ENCODE assay signal across 28 mouse cellular contexts in genomic region chr12:16141193-16141592, GRCm38 (mm10).
DNase-seq lines count a peak whose midpoint lies in the region; ATAC-seq and TF ChIP-seq lines count a peak whose summit lies in the region.
"Had no signal": no experiment of that assay in that cellular context is flagged by ENCODE, and none has a peak within 500 bp of the region (broad histone marks: within the 10 kb centered on the region; RNA-seq: fewer than 3 reads in every experiment).

No protein-coding gene starts in this region.

- H3K36me3 ChIP-seq in heart, adult 2 months (ENCODE audit: control insufficient read depth, insufficient read depth, low read length): no peaks in the 10 kb centered on the region
- no peaks in the 10 kb centered on the region for H3K36me3 ChIP-seq in heart, embryonic 11.5 days (ENCODE audit: control insufficient read depth, insufficient read depth, low read length)
- H3K36me3 ChIP-seq: heart, embryonic 10.5 days; limb, embryonic 10.5 days; limb, embryonic 15.5 days; liver, embryonic 13.5 days had no signal

- 52% methylated on average over 4 of the region's 4 CpGs for WGBS in heart, adult 2 months
- WGBS in heart, embryonic 11.5 days (ENCODE audit: insufficient replicate concordance): 75% methylated on average over 4 of the region's 4 CpGs

- no peak for TF ChIP-seq EP300 in heart, adult 2 months (IDR thresholded peaks at IDR 0.05; ENCODE audit: insufficient read depth, low read depth, low read length)

- no peak for ATAC-seq in heart, embryonic 11.5 days (replicated peaks; ENCODE audit: insufficient number of reproducible peaks, low FRiP score, low TSS enrichment)
- ATAC-seq: activated CD4-positive, CD25-positive, alpha-beta regulatory T cell, adult 4 months; forebrain, embryonic 13.5 days; intestine, postnatal 0 days; lung, postnatal 0 days had no signal

- TF ChIP-seq CTCF in heart, adult 2 months (IDR thresholded peaks at IDR 0.05): no peak

- H3K27me3 ChIP-seq in heart, adult 2 months (ENCODE audit: control insufficient read depth, insufficient read depth, low read length): no peaks in the 10 kb centered on the region
- no peaks in the 10 kb centered on the region for H3K27me3 ChIP-seq in heart, embryonic 11.5 days (ENCODE audit: control insufficient read depth, insufficient read depth, low read length)
- H3K27me3 ChIP-seq: forebrain, embryonic 13.5 days; limb, embryonic 15.5 days; liver, embryonic 13.5 days had no signal

- no peak overlapping the region for H3K4me3 ChIP-seq in heart, adult 2 months
- H3K4me3 ChIP-seq in heart, embryonic 11.5 days (ENCODE audit: low read depth, low read length): no peak overlapping the region
- H3K4me3 ChIP-seq in brown adipose tissue, adult 24 weeks (ENCODE audit: insufficient read depth, low read depth, low read length): no peak overlapping the region
- H3K4me3 ChIP-seq: forebrain, embryonic 13.5 days; heart, embryonic 10.5 days; limb, embryonic 10.5 days; limb, embryonic 15.5 days; liver, embryonic 13.5 days had no signal

- no peak for DNase-seq in heart, adult 2 months
- DNase-seq in A20 (ENCODE audit: low read depth, low spot score): peak; percentile 57
- DNase-seq in layer of hippocampus, postnatal 36 days: peak; percentile 25 to 30
- DNase-seq in ovary, adult 18-20 months (ENCODE audit: low spot score): no peak
- DNase-seq in lung, postnatal 36 days: no peak
- DNase-seq: adrenal gland, adult 2 months; cerebellum, adult 11 months; cerebellum, adult 9-10 months; cerebellum, postnatal 36 days; heart, postnatal 36 days; kidney, adult 9 months; kidney, postnatal 10 days; liver, embryonic 13.5 days; lung, adult 18-20 months; midbrain, embryonic 14.5 days; retina, postnatal 1 day; spleen, adult 18-20 months had no signal

- intact Hi-C loops in heart, adult 2 months (cut with DNase I): loop anchor here (5.0 kb wide), 1 partner anchor 134 kb away; no protein-coding TSS in a partner anchor

- no peaks in the 10 kb centered on the region for H3K9me3 ChIP-seq in heart, embryonic 11.5 days (replicated peaks; ENCODE audit: control insufficient read depth, low read length)
- H3K9me3 ChIP-seq: forebrain, embryonic 13.5 days; heart, embryonic 10.5 days; limb, embryonic 10.5 days; limb, embryonic 15.5 days; liver, embryonic 13.5 days had no signal

- TF ChIP-seq POLR2A in heart, adult 2 months (IDR thresholded peaks at IDR 0.05; ENCODE audit: insufficient read depth, low read depth, low read length): no peak

- no peaks in the 10 kb centered on the region; the same call in 1 of the 2 replicates for H3K4me1 ChIP-seq in heart, adult 2 months (ENCODE audit: control insufficient read depth, insufficient read depth, low read length)
- H3K4me1 ChIP-seq in heart, embryonic 11.5 days (ENCODE audit: control insufficient read depth, insufficient read depth, low read length): peaks cover 2% of the 10 kb centered on the region; the same call in 1 of the 2 replicates
- peaks cover 12% of the 10 kb centered on the region; the same call in 1 of the 2 replicates for H3K4me1 ChIP-seq in brown adipose tissue, adult 24 weeks (ENCODE audit: control insufficient read depth, insufficient read depth, insufficient read length, low read length)
- H3K4me1 ChIP-seq: forebrain, embryonic 13.5 days; limb, embryonic 10.5 days had no signal

- no peak overlapping the region for H3K4me2 ChIP-seq in heart, embryonic 11.5 days
- H3K4me2 ChIP-seq: forebrain, embryonic 13.5 days; hindbrain, embryonic 14.5 days; limb, embryonic 15.5 days; liver, embryonic 13.5 days had no signal

- H3K79me2 ChIP-seq in heart, adult 2 months (replicated peaks; ENCODE audit: control insufficient read depth, insufficient read depth, low read length): no peaks in the 10 kb centered on the region

- peak overlapping the region; percentile 57 for H3K27ac ChIP-seq in heart, adult 2 months
- no peak overlapping the region for H3K27ac ChIP-seq in heart, embryonic 11.5 days (ENCODE audit: low read depth, low read length)
- peak overlapping the region; percentile 81 for H3K27ac ChIP-seq in brown adipose tissue, adult 24 weeks (replicated peaks; ENCODE audit: low read depth, low read length)
- H3K27ac ChIP-seq: forebrain, embryonic 13.5 days; heart, embryonic 10.5 days; hindbrain, embryonic 14.5 days; limb, embryonic 10.5 days; liver, embryonic 13.5 days; macrophage had no signal

- H3K9ac ChIP-seq in heart, adult 2 months (ENCODE audit: low read depth, low read length): no peak overlapping the region
- H3K9ac ChIP-seq in heart, embryonic 11.5 days (ENCODE audit: low read depth, low read length): no peak overlapping the region
- H3K9ac ChIP-seq: forebrain, embryonic 13.5 days; hindbrain, embryonic 14.5 days; limb, embryonic 15.5 days; liver, embryonic 13.5 days had no signal

Comparison
In these comparisons a context has a peak if more than half of its experiments do, and no peak if none do; other contexts are left out.
1. DNase-seq: peak in A20 (single experiment) and layer of hippocampus, postnatal 36 days (2 of 2); none in heart, adult 2 months (0 of 2), ovary, adult 18-20 months (single experiment) and lung, postnatal 36 days (single experiment).